Mouse (Mus musculus): ENCODE results near the gene Olfr893.
"Not testable (repeated sequence)": the region's sequence is repeated elsewhere in the genome, so short reads cannot be mapped to it uniquely, and the experiment has no call there.

Gene Olfr893

GRCm38 (mm10) chr9:38208065-38208464 lies at the start of gene Olfr893:
TSS of gene Olfr893 (plus strand) at chr9:38208365.
- no peak for DNase-seq (ENCODE audit: low read depth in 1 of 2, low spot score in 2 of 2)

- not testable (repeated sequence) for DNase-seq (ENCODE audit: low read depth in 1 of 2, low spot score in 2 of 2)
Measured at GRCm38 (mm10) chr9:38168341-38168740, 39.8 kb upstream of the Olfr893 start.

- no peak for DNase-seq (ENCODE audit: low read depth in 1 of 2, low spot score in 2 of 2)
Measured at GRCm38 (mm10) chr9:38180721-38181120, 27.4 kb upstream of the Olfr893 start, which contains the start of gene Olfr891. TSS of gene Olfr891 (minus strand) at chr9:38180821.

GRCm38 (mm10) chr9:38217755-38218154 lies 9.6 kb downstream of the Olfr893 start, which contains the start of gene Olfr894:
TSS of gene Olfr894 (plus strand) at chr9:38218055.
- no peak for DNase-seq (ENCODE audit: low read depth in 1 of 2, low spot score in 2 of 2)

- no peak for DNase-seq (ENCODE audit: low read depth in 1 of 2, low spot score in 2 of 2)
Measured at GRCm38 (mm10) chr9:38252474-38252873, 44.3 kb downstream of the Olfr893 start, which contains the start of gene Olfr143. TSS of gene Olfr143 (plus strand) at chr9:38252774.
